Comparison of ENCODE assay signal across 12 mouse cellular contexts in the genomic region with DNA sequence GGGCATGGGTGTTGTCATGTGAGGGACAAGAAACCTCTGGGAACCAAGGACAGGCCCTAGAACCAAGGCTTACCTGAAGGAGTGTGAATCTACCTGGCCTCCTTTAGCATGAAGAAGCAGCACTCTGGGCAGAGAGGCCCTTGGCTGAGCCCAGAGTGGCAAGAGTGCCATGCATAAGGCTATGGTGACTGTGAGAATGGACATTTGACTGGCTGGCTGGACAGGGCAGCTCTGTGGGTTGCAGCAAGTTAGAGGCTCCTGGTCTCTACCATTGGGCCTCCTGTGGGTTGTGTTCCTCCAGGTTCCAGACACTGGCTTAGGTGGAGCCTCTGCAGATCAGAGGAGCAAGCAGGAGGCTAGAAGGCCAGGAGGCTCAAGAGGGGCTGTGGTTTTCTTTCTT.
DNase-seq lines count a peak whose midpoint lies in the region; ATAC-seq lines count a peak whose summit lies in the region.
"Had no signal": no experiment of that assay in that cellular context is flagged by ENCODE, and none has a peak within 500 bp of the region (broad histone marks: within the 10 kb centered on the region; RNA-seq: fewer than 3 reads in every experiment).

No protein-coding gene starts in this region.

- H3K4me1 ChIP-seq in lung, embryonic 15.5 days, result peaks cover 71% of the 10 kb centered on the region
- peaks cover 57% of the 10 kb centered on the region for H3K4me1 ChIP-seq in intestine, embryonic 15.5 days (replicated peaks)
- peaks cover 70% of the 10 kb centered on the region for H3K4me1 ChIP-seq in neural tube, embryonic 12.5 days

- no peaks in the 10 kb centered on the region for H3K36me3 ChIP-seq in lung, embryonic 15.5 days
- H3K36me3 ChIP-seq in intestine, embryonic 15.5 days, result no peaks in the 10 kb centered on the region
- H3K36me3 ChIP-seq in neural tube, embryonic 12.5 days, result no peaks in the 10 kb centered on the region
- H3K36me3 ChIP-seq: liver, embryonic 13.5 days had no signal

- H3K9ac ChIP-seq in lung, embryonic 15.5 days, result no peak overlapping the region
- no peak overlapping the region for H3K9ac ChIP-seq in intestine, embryonic 15.5 days
- 0 out of 2 replicates have a peak overlapping the region, but pooled peaks have one; percentile 46 for H3K9ac ChIP-seq in neural tube, embryonic 12.5 days

- no peak overlapping the region for H3K4me3 ChIP-seq in lung, embryonic 15.5 days
- no peak overlapping the region for H3K4me3 ChIP-seq in intestine, embryonic 15.5 days (replicated peaks)
- no peak overlapping the region for H3K4me3 ChIP-seq in neural tube, embryonic 12.5 days
- H3K4me3 ChIP-seq: liver, embryonic 13.5 days had no signal

- peak; percentile 12 for DNase-seq in cerebellum, adult 11 months
- DNase-seq in cerebellum, postnatal 10 days, result no peak
- no peak for DNase-seq in lung, postnatal 14 days
- no peak for DNase-seq in heart, postnatal 4 days
- no peak for DNase-seq in gastrocnemius, postnatal 4 days (ENCODE audit: low spot score in 2 of 2)
- DNase-seq: adrenal gland, adult 8-10 months; liver, embryonic 13.5 days; right cerebral cortex, adult 18-20 months had no signal

- no peaks in the 10 kb centered on the region for H3K27me3 ChIP-seq in lung, embryonic 15.5 days
- no peaks in the 10 kb centered on the region for H3K27me3 ChIP-seq in intestine, embryonic 15.5 days (replicated peaks)
- H3K27me3 ChIP-seq in neural tube, embryonic 12.5 days (replicated peaks), result no peaks in the 10 kb centered on the region

- no peak overlapping the region for H3K4me2 ChIP-seq in lung, embryonic 15.5 days
- 0 out of 2 replicates have a peak overlapping the region, but pooled peaks have one; percentile 62 for H3K4me2 ChIP-seq in intestine, embryonic 15.5 days (replicated peaks)
- no peak overlapping the region for H3K4me2 ChIP-seq in neural tube, embryonic 12.5 days (replicated peaks)

- H3K27ac ChIP-seq in lung, embryonic 15.5 days, result peak overlapping the region; percentile 47; the same call in 1 of the 2 replicates
- H3K27ac ChIP-seq in intestine, embryonic 15.5 days, result no peak overlapping the region
- peak overlapping the region; percentile 82; the same call in 1 of the 2 replicates for H3K27ac ChIP-seq in neural tube, embryonic 12.5 days
- H3K27ac ChIP-seq: liver, embryonic 13.5 days had no signal

- H3K9me3 ChIP-seq in lung, embryonic 15.5 days, result no peaks in the 10 kb centered on the region
- no peaks in the 10 kb centered on the region for H3K9me3 ChIP-seq in intestine, embryonic 15.5 days
- H3K9me3 ChIP-seq in neural tube, embryonic 12.5 days, result no peaks in the 10 kb centered on the region
- H3K9me3 ChIP-seq: liver, embryonic 13.5 days had no signal

- ATAC-seq in lung, embryonic 15.5 days (ENCODE audit: borderline replicate concordance, extremely low read depth, low FRiP score, low TSS enrichment), result no peak
- no peak for ATAC-seq in intestine, embryonic 15.5 days
- no peak for ATAC-seq in neural tube, embryonic 12.5 days (ENCODE audit: low FRiP score, low read depth)
- ATAC-seq: inflammation-experienced regulatory T-cells, adult 6 months had no signal
